Mouse (Mus musculus): ENCODE measurements around the gene Olfr883.

Gene Olfr883

GRCm38 (mm10) chr9:38025508-38025907 is at the start of gene Olfr883:
Olfr883 (plus strand) TSS chr9:38025808.
- no peak for DNase-seq

- no peak for DNase-seq
Measured at GRCm38 (mm10) chr9:37991525-37991924, 34.1 kb upstream of the Olfr883 start, which contains the start of gene Olfr881. Olfr881 (plus strand) TSS chr9:37991825.

GRCm38 (mm10) chr9:37998581-37999204 is 26.9 kb upstream of the Olfr883 start:
- no peak for DNase-seq

- DNase-seq: no peak
Measured at GRCm38 (mm10) chr9:38000021-38000420, 25.6 kb upstream of the Olfr883 start.

GRCm38 (mm10) chr9:38046255-38046654 is 20.6 kb downstream of the Olfr883 start, which contains the start of gene Olfr884:
Olfr884 (plus strand) TSS chr9:38046555.
- no peak for DNase-seq

GRCm38 (mm10) chr9:38061022-38061421 is 35.4 kb downstream of the Olfr883 start, which contains the start of gene Olfr885:
Olfr885 (plus strand) TSS chr9:38061322.
- DNase-seq: no peak

Data from cerebellum, adult 9-11 months (tissue).